Mouse (Mus musculus) olfactory bulb, adult 2 months (tissue): ENCODE measurements around the gene Gfod1.

Experiments
- CTCF ChIP-seq: fragments of 200-500 bp; IDR thresholded peaks from 2 replicates; pipeline ENCODE4 v1.5.1; 2012; ENCODE audit warnings: low read depth, mild to moderate bottlenecking, low read length, moderate library complexity; ENCODE audit not compliant: insufficient read depth
- POLR2A ChIP-seq: fragments of 200-500 bp; IDR thresholded peaks from 2 replicates; pipeline ENCODE4 v1.6.1; 2012; ENCODE audit warnings: mild to moderate bottlenecking, low read depth, low read length, moderate library complexity; ENCODE audit not compliant: insufficient read depth

DNA sequence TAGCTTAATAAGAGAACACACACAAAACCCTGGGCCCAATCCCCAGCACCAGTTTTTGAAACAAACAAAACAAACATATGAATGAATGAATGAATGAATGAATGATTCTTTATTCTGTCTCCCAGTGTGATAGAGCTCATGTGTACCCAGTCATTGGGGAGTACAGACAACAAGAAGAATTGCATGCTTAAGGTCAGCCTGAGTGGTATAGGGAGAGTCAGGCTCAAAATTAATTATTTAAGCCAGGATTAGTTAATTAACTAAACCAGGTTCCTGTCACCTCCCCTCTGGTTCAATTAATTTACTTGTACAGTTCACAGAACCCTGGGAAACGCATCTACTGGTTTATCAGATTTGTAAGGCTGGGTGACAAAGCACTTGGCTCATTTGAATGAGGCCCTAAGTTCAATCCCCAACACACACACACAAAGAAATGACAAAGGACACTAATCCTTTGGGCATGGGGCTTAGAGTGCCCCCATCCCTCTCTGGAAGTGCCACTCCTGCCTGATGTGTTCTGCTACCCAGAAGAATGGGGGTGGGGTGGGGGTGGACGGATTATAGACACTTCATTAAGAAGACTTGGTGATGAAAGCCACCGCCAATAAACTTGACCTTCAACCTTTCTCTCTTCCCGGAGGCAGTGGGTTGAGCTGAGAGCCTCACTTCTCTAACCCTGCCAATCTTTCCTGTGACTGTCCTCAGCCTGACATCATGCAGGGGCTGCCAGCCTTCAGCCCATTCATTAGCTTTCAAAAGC lies 34.3 kb downstream of the Gfod1 start:
- TF ChIP-seq POLR2A: no peak
- no peak for TF ChIP-seq CTCF
